Mouse (Mus musculus) cerebellum, postnatal 25 days (tissue): ENCODE results near the gene Dcaf8.

ENCODE experiments used
- DNase-seq, 2 experiments: peaks; one replicate each; pipeline ENCODE4 v3.0.0; 2021; ENCODE audit warnings: mixed read lengths in 2 of 2

The Dcaf8 gene

DNA sequence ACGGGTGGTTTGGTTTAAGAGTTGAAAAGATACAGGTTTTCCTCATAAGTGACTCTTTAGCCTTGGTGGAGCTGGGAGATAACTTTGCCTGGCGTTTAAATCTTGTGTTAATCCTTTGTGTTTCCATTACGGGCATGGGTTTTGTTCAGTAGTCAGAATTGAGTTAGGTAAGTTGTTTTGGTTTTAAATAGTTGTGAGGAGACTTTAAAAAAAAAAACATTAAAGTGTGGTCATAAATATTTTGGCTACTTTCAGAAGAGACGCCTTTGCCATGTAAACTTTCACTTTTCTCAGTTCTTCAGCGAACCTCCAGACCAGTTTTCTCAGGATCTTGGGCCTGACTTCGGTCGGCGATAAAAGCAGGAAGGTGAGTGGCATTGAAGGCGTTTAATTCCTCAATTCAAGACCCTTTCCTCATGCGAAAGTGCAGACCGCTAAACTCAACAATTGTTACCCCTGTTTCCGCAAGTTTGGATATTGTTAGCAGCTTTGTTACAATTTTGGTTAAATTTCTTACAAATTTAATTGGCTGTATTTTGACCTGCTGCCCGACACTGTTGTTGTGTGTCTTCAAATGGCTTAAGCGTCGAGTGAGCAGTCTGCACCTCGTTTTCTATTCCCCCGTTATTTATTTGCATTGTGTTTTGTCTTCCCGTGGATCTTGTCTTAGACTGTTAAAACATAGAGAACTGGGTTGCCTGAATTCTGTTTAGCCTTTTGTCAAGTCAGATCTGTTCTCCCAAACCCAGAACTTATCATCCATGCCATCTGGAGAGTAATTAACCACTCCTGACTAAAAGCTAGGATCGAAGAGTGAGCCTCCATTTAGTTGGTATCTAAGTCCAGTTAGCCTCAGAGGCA is 1.3 kb downstream of the Dcaf8 start:
- no peak for DNase-seq

DNA sequence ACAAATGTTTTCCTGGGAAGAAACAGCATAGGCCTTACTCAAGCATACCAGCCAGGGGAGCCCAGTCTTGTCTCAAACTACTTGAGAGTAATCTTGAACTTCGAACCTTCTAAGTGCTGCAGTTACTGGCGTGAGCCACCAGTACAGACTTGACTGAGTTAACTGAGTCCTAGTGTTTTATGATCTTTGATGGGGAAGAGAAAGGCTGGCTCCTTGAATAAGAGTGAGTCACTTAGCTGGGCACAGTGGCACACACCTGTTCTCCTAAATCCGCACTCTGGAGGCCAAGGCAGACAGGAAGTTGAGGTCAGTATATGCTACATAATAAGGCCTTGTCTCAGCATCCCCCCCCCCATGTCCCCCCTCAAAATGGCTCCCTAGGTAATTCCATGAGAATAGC is 6.7 kb downstream of the Dcaf8 start:
- no peak for DNase-seq

DNA sequence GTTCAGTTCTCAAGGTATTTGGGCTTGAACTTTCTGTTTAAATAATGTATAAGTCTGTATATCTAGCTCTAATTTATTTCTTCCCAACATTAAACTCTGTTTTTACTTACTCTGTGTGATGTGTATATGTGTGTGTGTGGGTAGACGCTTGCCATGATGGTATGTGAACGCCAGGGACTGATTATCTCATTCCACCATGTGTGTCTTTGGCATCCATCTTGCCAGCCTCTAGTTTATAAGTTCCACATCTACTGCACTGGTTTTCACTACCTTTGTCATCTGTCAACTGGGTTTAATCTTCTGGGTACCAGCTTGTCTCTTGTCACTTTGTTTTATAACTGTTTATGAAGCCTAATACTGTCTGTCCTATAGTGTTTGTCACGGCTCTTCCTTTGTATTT is 7.6 kb downstream of the Dcaf8 start:
- no peak for DNase-seq

DNA sequence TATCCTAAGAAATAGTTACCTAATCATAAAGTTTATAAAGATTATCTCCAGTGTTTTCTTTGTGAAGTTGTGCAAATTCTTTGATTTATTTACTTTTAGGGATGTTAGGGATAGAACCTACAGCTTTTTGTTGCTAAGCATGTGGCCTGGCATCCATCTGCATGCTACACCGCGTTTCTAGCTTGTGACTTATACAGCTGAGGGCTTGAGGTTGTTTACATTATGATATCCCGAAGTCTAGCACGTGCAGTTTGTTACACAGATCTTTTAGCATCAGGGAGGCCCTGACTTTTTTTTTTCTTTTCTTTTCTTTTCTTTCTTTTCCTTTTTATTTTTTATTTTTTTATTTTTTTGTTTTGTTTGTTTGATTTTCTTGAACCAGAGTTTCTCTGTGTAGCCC is 12.1 kb downstream of the Dcaf8 start:
- no peak for DNase-seq

DNA sequence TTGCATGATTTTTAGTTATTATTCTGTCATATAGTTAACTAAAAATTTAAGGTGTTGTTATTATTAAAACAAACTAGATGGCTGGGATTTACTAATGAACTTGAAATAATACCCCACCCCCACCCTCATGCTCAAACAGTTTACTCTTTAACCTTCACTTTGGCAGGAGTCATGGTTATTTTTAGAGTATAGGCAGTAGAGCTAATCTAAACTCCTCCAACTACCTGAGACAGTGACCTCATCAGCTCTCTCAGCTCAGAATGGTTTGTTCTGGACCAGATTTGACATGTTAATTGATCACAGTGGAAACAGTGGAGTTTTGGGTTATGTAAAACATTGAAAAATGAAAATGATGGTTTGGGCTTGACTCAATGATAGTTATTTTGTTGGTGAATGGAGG is 12.6 kb downstream of the Dcaf8 start:
- no peak for DNase-seq

DNA sequence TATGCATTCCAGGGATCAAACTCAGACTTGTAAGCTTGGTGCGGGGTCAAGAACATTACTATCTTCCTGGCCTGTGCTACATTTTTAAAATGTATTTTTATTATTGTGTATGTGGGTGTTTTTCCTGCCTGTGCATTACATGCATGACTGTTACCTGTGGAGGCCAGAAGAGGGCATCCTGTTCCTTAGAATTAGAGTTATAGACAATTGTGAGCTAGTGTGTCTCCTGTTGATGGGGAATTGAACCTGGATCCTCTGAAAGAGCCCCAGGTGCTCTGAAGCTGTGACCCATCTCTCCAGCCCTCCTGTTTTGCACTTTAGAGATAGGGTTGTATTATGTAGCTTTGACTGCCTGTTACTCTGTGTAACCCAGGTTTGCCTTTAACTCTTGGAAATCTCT is 14.1 kb downstream of the Dcaf8 start:
- peak; percentile 44 to 66 for DNase-seq

DNA sequence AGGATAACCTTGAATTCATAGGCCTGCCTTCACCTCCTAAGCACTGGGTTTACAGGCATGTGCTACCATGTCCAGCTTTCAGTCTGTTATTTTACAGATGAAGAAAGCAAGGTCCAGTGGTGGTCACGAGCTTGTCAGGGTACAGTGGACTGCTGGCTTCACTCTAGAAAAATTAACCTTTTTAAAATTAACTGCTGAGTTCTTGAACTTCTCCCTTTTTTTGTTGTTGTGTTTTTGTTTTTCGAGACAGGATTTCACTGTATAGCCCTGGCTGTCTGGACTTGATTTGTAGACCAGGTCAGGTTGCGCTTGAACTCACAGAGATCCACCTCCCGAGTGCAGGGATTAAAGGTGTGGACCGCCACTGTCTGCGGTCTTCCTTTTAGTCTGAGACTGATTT is 15.1 kb downstream of the Dcaf8 start:
- no peak for DNase-seq

DNA sequence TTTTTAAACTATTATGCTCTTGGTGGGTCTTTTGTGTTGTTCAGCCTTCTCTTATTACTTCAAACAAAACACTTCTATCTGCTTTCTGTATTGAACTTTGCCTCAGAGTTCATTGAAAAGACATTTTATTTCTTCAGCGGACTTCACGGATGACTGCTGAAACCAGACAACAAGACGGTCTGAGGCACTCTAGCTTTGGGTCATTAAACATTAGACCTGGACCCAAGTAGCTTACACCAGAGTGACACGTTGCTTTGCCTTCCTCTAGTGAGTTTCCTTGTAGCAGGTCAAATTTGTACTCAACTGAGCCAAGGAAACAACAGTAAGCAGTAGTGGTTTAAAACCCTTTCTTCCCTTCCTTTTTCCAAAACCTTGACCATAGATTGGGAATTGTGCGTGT is 20.0 kb downstream of the Dcaf8 start:
- DNase-seq, result no peak

DNA sequence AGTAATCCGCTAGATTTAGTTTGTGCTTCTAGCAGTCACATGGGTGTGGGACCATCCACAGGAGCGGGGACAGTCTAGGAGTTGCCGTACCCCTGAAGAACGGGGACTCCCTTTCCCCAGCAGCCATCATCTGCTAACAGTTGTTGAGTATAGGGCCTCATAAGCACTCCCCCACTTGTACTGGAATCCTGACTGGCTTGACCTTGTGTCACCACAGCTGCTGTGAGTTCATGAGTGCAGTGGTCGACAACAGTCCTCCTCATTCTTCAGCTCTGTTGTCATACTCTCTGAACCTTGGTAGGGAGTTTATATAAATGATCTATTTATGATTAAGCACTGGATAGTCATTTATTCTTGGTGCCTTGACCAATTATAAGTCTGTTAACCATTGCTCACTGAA is 21.9 kb downstream of the Dcaf8 start:
- DNase-seq, result no peak

DNA sequence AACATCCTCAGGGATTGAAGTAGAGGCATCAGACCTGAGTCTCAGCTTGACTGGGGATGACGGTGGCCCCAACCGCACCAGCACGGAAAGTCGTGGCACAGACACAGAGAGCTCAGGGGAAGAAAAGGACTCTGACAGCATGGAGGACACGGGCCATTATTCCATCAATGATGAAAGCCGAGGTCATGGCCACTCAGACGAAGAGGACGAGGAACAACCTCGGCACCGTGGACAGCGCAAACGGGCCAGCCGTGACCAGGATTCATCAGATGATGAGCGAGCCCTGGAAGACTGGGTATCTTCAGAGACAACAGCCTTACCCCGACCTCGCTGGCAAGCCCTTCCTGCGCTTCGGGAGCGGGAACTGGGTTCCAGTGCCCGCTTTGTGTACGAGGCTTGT is 24.5 kb downstream of the Dcaf8 start:
- no peak for DNase-seq

DNA sequence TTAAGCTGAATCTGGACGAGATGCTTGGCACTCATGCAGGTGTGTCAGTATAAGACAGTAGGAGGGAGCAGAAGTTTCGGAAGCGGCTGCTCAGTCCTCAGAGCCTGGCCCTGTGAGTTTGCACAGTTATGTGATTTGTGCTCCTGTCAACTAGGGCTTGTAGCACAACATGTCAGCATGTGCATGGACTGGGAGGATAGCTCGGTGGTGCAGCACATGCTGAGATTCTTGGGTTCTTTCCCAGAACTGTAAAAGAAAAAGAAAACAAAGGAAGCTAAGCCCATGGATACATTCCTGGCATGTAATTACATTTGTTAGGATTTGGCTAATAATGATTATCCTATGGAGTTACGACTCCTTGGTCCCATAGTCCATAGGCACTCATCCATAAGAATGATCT is 25.3 kb downstream of the Dcaf8 start:
- DNase-seq, result no peak

DNA sequence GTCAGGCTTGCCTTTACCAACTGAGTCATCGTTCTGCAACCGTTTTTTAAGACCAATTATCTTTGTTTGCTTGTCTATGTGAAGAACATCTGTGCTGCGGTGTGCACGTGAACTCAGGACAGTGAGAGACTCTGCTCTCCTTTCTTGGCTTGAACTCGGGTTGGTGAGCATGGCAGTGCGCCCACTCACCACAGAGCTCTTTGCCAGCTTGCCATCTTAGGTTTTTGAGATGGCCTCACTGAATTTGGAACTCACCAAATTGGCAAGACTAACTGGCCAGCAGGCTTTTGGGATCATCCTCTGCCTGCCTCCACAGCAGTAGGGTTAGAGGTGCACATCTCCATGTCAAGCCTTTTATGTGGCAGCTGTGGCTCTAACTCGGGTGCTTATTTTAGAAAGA is 29.9 kb downstream of the Dcaf8 start:
- peak in 1 of 2 experiments; percentile 57 for DNase-seq

DNA sequence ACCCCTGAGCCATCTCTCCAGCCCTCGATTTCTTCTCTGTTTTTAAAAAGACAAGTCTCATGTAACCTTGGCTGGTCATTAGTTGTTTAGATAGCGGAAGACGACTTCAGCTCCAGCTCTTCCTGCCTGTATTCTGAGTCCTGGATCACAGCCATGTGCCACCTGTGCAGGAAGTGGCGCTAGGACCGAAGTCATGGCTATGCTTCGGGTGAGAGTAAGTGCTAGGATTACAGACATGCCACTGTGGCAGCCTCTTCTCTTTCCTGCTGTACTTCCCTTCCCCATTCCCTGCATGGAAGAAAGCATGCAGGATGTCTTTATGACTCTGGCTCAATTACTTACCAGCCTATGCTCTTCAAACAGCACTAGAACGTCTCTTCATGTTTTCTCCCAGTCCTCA is 31.2 kb downstream of the Dcaf8 start:
- DNase-seq, result peak in 1 of 2 experiments; percentile 62

DNA sequence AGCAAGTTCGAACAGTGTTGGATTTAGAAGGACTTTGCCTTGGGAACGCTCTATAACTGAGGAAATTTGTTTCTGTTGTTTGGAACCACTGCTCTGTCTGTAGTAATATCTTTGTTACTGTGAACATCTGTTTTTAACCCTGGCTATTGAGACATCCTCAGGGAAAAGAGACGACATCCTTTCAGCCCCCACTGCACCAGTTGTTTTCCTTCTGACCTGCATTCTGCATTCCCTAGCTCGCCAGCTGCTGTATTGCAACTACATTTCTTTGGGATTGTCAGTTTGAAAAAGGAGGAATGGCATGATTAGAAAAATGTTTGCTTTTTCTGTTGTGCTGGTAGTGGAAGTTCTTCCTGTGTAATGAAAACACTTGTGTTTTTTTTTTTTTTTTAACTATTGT is 33.0 kb downstream of the Dcaf8 start:
- no peak for DNase-seq

DNA sequence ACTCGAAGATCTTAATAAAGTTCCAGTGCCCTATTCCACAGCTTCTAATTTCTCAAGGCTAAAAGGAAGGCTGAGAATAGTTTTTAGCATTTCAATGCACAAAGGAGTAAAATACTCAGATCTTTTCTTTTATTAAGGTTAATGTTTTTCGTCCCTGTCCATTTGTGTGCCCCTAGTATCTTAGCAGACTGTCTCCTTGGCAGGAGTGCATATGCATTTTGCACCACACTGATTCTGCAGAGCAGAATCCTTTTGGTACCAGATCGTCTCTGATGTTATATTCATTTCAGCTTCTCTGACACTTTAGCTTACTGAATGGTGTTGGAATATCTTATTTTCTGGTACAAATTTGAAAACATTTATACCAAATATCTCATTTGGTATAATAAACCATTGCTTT is 33.9 kb downstream of the Dcaf8 start:
- DNase-seq, result peak in 1 of 2 experiments; percentile 52

DNA sequence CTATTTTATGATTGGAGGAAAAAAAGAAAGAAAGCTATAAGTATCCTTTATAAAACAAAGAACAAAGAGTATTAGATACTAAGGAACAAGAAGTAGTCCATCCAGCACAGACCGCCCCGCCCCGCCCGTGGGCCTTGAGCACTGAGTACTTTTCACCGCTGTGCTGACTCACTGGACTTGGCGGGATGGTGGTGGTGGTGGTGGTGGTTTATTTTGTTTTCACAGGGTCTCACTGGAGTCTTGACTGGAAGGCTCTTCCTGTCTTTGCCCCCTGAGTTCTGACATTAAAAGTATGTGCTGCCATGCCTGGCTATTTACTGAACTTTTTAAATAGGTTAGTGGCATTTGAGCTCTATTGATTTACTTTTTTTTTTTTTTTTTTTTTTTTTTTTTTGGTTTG is 35.2 kb downstream of the Dcaf8 start:
- no peak for DNase-seq

DNA sequence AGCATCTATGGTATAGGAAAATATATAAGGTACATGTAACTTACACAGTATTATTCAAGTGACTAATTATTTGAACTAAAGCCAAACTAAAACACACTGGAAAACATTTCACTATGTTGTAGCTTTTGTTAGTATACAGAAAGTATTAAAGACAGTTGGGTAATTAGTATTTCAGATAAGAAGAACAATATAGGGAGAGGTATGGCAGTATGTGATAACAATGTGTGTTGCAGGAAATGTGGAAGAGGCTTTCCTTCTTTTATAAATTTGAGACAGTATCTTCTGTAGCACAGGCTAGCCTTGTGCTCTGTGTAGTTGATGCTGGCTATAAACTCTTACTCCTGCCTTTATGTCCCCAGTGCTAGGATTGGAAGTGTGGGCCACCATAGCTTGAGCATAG is 36.0 kb downstream of the Dcaf8 start:
- no peak for DNase-seq

DNA sequence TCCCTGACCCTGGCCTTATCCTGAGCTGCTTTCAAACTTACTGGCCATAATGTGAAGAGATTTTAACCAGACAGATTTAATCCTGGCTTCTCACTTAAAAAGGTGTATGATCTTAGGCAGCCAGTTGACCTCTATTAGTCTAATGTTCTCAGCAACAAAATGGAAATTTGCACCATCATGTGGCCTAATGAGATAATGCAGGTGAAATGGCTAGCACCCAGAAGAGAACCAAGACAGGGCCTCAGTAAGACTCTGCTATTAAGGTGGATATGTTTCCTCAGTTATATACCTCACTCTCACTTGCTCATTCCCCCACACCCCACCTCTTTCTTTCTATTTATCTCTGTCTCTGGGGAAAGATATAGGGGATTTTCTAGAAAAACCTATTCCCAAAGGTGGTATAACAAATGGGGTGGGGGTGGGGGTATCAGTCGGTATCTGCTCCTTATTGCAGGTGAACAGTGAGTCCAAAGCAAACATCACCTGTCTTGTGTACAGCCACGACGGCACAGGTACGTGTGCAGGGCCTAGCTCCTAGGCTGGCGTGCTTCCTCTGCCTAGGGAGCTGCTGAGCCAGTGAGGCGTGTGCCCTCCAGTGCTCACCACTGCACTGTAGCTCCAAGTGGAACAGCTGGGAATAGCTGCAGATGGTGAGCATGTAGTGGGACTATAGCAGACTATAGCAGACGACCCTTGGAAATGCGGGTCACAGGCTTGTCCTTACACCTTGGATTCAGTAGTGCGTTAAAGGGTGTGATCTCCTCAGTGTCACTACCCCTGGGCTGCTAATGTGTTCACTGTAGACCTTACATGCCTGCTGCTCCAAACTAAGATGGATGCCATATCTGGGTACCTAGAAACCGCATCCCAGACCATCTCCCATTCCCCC is 38.8 kb downstream of the Dcaf8 start:
- DNase-seq, result no peak

DNA sequence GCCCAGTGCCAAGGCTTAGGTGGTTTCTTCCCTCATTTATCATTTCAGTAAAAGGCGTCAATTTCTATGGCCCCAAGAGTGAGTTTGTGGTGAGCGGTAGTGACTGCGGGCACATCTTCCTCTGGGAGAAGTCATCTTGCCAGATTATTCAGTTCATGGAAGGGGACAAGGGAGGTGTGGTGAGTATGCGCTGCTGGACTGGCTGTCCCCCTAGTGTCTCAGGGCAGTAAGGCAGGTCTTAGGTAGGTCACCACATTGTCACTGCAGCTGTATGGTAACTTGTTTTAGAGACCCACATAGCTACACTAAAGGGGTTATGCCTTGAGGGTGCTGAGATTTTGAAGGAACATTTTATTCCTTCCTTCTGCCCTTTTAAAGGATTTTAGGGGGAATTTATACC is 41.0 kb downstream of the Dcaf8 start:
- peak in 1 of 2 experiments; percentile 56 for DNase-seq

DNA sequence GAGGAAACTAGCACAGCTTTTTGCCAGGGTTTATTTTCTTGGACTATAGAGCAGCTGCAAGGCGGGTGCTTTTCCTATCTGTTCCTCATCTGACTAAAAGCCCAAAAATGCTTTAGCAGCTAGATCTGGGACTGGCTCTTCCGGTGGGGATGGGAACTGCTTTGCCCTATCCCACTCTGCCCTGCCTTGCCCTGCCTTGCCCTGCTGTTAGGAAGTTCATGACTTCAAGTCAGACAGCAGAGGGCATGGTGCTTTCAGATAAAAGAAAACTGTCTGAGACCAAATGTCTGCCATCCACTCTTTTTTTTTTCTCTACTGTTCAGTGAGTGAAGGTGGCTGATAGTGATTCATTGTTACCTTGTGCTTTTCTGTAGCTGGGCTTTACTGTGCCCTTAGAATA is 43.7 kb downstream of the Dcaf8 start:
- DNase-seq, result no peak

DNA sequence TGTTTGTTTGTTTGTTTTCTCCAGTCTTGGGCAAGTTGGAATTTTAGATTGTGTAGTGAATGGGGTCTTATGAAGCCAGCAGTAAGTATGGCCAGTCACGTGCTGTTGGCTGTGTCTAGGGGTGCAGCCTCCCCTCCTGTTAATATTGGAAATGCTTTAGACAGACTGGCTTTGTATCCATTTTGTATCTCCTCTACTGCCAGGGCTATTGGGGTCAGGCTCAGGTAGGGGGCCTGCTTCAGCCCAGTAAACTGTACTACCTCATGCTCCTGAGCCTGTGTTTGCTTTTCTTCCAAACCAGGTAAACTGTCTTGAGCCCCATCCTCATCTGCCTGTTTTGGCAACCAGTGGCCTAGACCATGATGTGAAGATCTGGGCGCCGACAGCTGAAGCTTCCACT is 44.3 kb downstream of the Dcaf8 start:
- no peak for DNase-seq

DNA sequence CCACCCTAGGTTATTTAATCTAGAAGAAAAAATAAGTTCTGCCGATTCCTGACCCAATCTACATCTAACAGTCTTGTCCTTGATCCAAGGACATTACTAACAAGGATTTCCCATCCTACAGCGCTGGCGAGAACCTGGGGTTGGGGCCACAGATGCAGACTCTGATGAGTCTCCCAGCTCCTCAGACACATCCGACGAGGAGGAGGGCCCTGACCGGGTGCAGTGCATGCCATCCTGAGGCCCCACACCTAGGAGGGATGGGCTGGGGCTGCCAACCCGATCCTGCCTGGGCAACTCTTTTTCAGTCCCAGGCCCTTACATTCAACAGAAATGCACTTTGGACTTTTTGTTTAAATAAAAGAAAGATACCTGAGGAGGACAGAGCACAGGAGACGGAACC is 46.6 kb downstream of the Dcaf8 start:
- DNase-seq, result no peak

DNA sequence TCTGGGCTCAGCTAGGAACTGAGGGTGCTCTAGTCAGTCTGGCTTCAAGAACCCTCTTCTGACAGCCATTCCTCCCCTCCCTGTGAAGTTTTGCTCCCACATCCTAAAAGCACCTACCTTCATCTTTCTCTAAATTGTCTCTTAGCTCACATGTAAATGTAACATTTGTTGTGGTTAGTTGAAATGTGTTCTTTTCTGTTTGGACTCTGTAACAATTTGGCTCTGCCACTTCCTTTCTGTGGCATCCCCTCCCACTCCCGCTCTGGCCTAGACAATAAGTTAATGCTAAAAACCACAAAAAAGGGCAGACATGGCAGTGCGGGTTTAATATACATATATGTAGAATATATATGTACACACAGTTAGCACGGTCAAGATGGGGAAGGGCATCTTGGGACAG is 49.3 kb downstream of the Dcaf8 start:
- no peak for DNase-seq

DNA sequence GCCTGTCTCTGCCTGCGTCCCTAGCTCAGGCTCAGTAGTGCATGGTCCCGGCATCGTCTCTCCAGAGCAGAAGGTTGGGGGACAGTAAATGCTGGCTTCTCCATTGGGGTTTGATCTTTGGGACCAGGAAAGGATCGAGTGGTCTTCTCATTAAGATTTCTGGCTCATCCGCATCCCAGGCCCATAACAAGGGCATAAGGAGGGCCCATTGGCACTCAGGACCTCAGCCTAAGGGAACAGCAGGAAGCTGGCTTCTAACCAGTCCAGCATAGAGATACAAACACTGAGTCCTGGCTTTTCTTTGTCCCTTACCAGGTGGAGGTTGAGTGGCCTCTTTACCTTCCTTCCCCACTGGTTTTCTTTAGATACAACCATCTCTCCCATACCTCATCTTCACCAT is 50.0 kb downstream of the Dcaf8 start:
- DNase-seq, result peak; percentile 67 to 73
